Mouse (Mus musculus): ENCODE results near the gene Kctd11. TPM values are rescaled to one million over a fixed set of nuclear protein-coding genes. Genes with fewer than 3 reads are reported as not detected.

The Kctd11 gene
- polyA plus RNA-seq, 1 experiment from 2014 or later = 4.5 TPM

DNA sequence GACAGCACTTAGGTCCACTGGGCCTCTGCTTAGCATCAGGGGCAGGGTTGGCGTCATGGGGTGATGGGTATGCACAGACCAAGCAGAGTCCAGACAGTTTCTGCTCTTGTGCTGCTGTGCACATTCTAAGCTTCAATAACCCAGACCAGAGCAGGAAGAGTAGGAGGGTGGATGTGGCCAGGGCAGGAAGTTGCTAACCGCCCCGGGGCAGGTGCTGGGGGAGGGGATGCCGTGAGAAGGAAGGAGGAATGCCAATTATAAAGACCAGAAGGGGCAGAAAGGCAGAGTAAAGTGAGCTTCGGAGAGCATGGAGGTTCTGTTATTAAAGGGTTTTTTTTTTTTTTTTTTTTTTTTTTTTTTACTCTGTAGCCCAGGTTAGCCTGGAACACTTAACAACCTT is 13.5 kb upstream of the Kctd11 start:
- H3K4me3 ChIP-seq = no peak overlapping the region
- H3K4me1 ChIP-seq (replicated peaks) = peaks cover 41% of the 10 kb centered on the region
- no peak for ATAC-seq (ENCODE audit: insufficient number of reproducible peaks, low FRiP score)
- no peaks in the 10 kb centered on the region for H3K36me3 ChIP-seq
- H3K4me2 ChIP-seq = no peak overlapping the region
- no peak overlapping the region for H3K27ac ChIP-seq (ENCODE audit: poor library complexity, severe bottlenecking)
- WGBS = 74% methylated on average over 5 of the region's 5 CpGs
- no peaks in the 10 kb centered on the region for H3K27me3 ChIP-seq (replicated peaks)
- no peak overlapping the region for H3K9ac ChIP-seq
- H3K9me3 ChIP-seq (replicated peaks) = no peaks in the 10 kb centered on the region

DNA sequence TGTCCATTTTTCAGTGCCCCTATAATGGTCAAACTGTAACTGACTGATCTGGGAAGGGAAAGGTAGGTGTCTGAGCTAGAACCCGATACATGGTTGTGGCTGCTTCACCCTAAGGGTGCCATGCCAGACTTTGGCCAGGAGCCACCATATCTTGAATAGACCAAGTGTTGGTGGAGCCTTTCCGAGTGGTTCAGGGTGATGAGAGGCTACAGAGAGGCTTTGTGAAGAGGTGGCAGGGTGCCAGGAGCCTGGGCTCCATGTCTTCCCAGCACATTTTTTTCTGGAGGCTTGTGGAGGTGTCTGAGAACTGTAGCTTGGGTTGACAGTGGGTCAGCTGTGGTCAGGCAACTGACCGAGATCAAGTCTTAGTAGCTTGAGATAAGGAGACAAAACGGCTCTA is 10.3 kb upstream of the Kctd11 start:
- H3K36me3 ChIP-seq = no peaks in the 10 kb centered on the region
- 0 out of 2 replicates have a peak overlapping the region, but pooled peaks have one; percentile 1 for H3K27ac ChIP-seq (ENCODE audit: poor library complexity, severe bottlenecking)
- ATAC-seq (ENCODE audit: insufficient number of reproducible peaks, low FRiP score) = 0 out of 2 replicates have a peak, but pooled peaks have one; percentile 9
- H3K9ac ChIP-seq = no peak overlapping the region
- H3K4me2 ChIP-seq = no peak overlapping the region
- no peaks in the 10 kb centered on the region for H3K9me3 ChIP-seq (replicated peaks)
- 16% methylated on average over 4 of the region's 4 CpGs for WGBS
- H3K4me1 ChIP-seq (replicated peaks) = peaks cover 30% of the 10 kb centered on the region
- no peak overlapping the region for H3K4me3 ChIP-seq
- no peaks in the 10 kb centered on the region for H3K27me3 ChIP-seq (replicated peaks)

DNA sequence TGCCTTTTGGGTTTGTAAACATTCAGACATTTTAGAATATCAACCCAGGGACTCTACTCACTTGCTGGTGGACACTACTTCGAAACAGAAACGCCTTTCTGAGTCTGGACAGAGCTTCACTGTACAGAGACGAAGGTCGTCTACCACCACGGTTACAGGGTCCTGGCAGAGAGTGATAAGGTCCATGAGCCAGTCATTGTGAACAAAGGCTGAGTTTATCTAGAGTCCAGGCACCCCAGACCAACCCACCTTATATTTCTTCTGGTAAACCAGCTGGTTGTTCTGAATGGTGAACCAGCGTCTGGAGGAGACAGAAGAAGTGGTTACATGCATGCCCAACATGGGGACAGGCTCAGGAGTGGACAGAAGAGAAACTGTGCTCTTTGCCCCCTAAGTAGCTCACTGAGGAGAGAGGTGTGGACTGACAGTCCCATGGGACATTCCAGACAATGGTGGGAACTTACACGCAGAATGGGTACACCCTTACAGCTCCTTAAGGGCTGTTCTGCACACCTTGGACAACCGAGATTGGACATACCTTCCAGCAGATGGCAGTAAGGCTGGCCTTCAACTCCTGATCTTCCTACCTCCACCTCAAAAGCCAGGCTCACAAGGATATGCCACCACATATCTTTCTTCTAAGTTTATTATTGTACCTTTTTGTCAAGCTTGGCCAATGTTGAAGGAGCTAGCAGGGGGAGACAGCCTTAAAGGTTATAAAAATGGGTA is 5.9 kb upstream of the Kctd11 start:
- H3K9ac ChIP-seq = no peak overlapping the region
- H3K4me1 ChIP-seq (replicated peaks) = peaks cover 52% of the 10 kb centered on the region
- H3K4me3 ChIP-seq = no peak overlapping the region
- H3K36me3 ChIP-seq = no peaks in the 10 kb centered on the region
- no peaks in the 10 kb centered on the region for H3K27me3 ChIP-seq (replicated peaks)
- no peaks in the 10 kb centered on the region for H3K9me3 ChIP-seq (replicated peaks)
- no peak overlapping the region for H3K4me2 ChIP-seq
- ATAC-seq (ENCODE audit: insufficient number of reproducible peaks, low FRiP score) = peak; percentile 46; the same call in 1 of the 2 replicates
- WGBS = 38% methylated on average over 8 of the region's 8 CpGs
- H3K27ac ChIP-seq (ENCODE audit: poor library complexity, severe bottlenecking) = no peak overlapping the region

DNA sequence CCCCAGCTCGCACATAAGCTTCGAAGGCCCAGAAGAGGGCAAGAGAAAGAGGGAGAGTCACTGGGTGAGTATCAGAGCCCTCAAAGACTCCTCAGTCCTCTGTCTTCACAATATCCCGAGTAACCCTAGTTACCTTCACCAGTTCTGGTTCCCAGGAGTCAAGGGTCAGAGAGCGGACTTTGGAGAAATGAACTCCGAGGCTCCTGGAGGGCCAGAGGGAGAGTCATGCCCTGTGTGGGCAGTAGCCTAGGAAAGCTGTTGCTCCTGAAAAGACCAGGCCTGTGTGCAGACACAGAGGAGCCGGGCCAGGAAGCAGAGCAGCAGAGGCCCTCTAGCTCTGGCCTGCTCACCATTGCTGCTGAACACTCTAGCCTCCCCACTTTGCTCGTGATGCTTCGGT is 3.5 kb upstream of the Kctd11 start:
- H3K9ac ChIP-seq = no peak overlapping the region
- peak overlapping the region; percentile 43; the same call in 1 of the 2 replicates for H3K27ac ChIP-seq (ENCODE audit: poor library complexity, severe bottlenecking)

DNA sequence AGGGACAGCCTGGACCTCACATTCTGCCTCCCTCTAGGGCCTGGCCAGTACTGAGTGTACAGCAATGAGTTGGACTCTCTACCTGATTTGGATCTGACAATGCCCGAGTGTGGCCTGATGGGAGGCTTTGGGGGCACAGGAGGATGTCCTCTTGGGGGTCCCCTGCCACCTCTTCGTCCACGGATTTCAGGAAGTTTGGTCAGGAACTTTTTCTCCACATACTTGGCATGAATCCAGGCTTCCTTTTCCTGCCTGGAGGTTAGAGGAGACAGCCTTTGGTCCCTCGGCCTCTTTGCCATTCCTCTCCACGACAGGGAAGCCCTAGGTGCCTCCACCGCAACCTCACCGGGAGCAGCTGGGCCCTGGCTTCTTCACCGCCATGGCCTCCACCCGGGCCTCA is 3.0 kb upstream of the Kctd11 start:
- Histone ChIP-seq H3K4me3 (no peak overlapping the region), H3K9me3 (replicated peaks) (no peaks in the 10 kb centered on the region), H3K36me3 (no peaks in the 10 kb centered on the region), H3K27me3 (replicated peaks) (no peaks in the 10 kb centered on the region), H3K27ac (ENCODE audit: poor library complexity, severe bottlenecking) (peak overlapping the region; percentile 43; the same call in 1 of the 2 replicates), H3K9ac (peak overlapping the region; percentile 39; the same call in 1 of the 2 replicates), H3K4me2 (peak overlapping the region; percentile 14), H3K4me1 (replicated peaks) (peaks cover 49% of the 10 kb centered on the region)
- ATAC-seq (ENCODE audit: insufficient number of reproducible peaks, low FRiP score) = no peak
- WGBS = 57% methylated on average over 9 of the region's 9 CpGs

More for the DNA sequence above, 3.5 kb upstream of the Kctd11 start:
- no peaks in the 10 kb centered on the region for H3K36me3 ChIP-seq
- H3K9me3 ChIP-seq (replicated peaks) = no peaks in the 10 kb centered on the region
- H3K4me2 ChIP-seq = peak overlapping the region; percentile 14
- 77% methylated on average over 8 of the region's 8 CpGs for WGBS
- peaks cover 44% of the 10 kb centered on the region for H3K4me1 ChIP-seq (replicated peaks)
- H3K4me3 ChIP-seq = no peak overlapping the region
- no peaks in the 10 kb centered on the region for H3K27me3 ChIP-seq (replicated peaks)
- no peak for ATAC-seq (ENCODE audit: insufficient number of reproducible peaks, low FRiP score)

DNA sequence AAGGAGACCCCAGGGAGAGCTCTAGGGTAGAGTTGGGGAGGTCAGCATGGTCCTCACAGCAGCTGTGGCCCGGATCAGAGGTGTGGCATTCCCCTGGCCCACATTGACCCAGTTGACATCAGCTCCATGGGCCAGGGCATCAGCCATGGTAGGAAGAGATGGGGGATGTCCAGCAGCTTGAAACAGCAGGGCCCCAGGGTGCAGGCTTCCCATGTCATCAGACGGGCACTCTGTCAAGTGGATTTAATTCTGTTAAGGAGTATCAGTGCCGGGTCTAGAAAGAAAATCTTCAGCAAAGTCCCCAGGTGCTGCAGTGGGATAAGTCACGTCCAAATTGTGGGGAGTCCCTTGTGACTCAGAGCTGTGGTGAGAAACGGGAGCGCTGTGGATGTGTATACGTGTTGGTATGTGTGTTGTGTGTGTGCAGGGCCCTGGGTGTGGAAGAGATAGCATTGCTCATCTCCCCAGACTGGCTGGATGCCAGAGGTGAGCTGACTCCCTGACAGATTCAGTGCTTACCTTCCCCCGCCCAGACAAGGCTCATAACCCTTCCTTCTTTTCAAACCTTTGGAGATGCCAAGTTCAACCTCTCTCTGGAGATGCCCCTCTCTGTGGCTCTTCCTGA is 2.4 kb upstream of the Kctd11 start:
- no peak overlapping the region for H3K4me2 ChIP-seq
- H3K27me3 ChIP-seq (replicated peaks) = no peaks in the 10 kb centered on the region
- H3K27ac ChIP-seq (ENCODE audit: poor library complexity, severe bottlenecking) = no peak overlapping the region
- no peak for ATAC-seq (ENCODE audit: insufficient number of reproducible peaks, low FRiP score)
- 76% methylated on average over 8 of the region's 8 CpGs for WGBS
- no peak overlapping the region for H3K4me3 ChIP-seq
- H3K36me3 ChIP-seq = no peaks in the 10 kb centered on the region
- no peaks in the 10 kb centered on the region for H3K9me3 ChIP-seq (replicated peaks)
- peak overlapping the region; percentile 39; the same call in 1 of the 2 replicates for H3K9ac ChIP-seq
- peaks cover 55% of the 10 kb centered on the region for H3K4me1 ChIP-seq (replicated peaks)

DNA sequence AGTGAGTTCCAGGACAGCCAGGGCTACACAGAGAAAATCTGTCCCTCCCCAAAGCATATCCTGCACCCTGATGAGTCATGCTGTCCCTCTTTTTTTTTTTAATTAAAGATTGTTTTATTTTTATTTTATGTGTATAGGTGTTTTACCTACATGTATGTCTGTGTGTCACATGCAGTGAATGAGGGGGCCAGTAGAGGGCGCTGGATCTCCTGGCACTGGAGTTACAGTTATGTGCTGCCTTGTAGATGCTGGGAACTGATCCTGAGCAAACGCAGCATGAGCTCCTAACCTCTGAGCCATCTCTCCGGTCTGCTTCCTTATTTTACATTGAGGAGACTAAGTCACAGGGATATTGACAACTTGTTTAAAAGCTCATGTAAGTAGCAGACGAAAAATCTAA is 1.9 kb upstream of the Kctd11 start:
- H3K27me3 ChIP-seq (replicated peaks) = no peaks in the 10 kb centered on the region
- no peak overlapping the region for H3K4me3 ChIP-seq
- no peak for ATAC-seq (ENCODE audit: insufficient number of reproducible peaks, low FRiP score)
- 60% methylated on average over 4 of the region's 4 CpGs for WGBS
- peaks cover 59% of the 10 kb centered on the region for H3K4me1 ChIP-seq (replicated peaks)
- no peaks in the 10 kb centered on the region for H3K36me3 ChIP-seq
- H3K27ac ChIP-seq (ENCODE audit: poor library complexity, severe bottlenecking) = no peak overlapping the region
- no peak overlapping the region for H3K9ac ChIP-seq
- H3K4me2 ChIP-seq = no peak overlapping the region
- no peaks in the 10 kb centered on the region for H3K9me3 ChIP-seq (replicated peaks)

DNA sequence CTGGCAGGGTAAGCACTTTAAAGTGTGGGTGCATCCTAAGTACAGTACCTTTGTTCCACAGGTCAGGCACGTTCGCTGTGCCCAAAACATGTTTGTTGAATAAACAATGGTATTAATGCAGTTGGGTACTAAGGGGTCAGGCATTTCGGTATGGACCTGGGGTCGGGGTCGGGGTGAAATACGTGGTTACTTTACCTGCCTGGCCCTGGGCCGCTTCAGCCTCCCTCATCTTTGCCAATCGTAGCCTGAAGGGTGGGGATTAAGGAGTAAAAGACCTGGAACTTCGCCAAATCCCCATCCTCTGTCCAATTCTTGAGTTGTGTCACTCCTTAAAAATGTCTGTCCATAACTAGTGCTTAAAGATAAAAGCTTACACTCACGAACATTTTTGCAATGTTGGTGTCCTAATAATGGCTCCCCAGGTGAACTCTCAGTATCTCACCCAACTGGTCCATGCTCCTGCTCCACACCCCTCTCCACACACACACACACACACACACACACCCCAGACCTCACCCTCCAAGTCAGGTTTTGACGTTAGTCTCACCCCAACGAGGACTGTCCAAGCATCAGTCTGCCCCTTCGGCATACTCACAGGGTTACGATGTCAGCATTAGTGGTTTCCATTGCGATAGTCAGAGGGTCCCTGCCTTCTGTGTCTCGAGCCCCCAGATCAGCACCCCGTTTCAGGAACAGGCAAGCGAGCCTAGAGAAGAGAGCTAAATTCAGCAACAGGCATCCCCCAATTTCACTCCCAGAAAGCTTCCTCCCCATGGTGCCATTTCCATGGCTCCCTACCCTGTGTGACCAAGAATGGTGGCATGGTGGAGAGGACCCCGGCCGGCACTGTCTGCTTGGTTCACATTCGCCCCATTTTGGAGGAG is 823 bp upstream of the Kctd11 start:
- WGBS = 61% methylated on average over 21 of the region's 21 CpGs

DNA sequence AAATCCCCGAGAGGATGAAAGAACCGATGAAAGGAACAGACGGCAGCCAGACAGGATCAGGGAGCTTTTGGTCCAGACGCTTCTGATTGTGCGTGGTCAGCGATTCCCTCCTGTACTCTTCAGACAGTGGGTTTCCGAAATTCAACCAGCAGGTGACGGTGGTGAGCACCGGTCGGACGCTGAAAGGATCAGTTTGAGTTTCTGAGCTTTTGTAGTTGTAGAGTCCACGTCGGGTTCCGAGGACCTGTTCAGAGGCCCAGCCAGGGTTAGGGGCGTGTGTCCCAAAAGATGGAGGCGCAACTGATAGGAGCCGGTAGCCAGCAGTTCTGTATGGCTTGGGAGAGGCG is 727 bp downstream of the Kctd11 start:
- Histone ChIP-seq H3K4me2 (peak overlapping the region; percentile 85), H3K9me3 (replicated peaks) (no peaks in the 10 kb centered on the region), H3K27ac (ENCODE audit: poor library complexity, severe bottlenecking) (peak overlapping the region; percentile 91), H3K9ac (peak overlapping the region; percentile 75), H3K36me3 (no peaks in the 10 kb centered on the region), H3K4me1 (replicated peaks) (peaks cover 65% of the 10 kb centered on the region), H3K27me3 (replicated peaks) (no peaks in the 10 kb centered on the region), H3K4me3 (peak overlapping the region; percentile 58)
- peak; percentile 47 for ATAC-seq (ENCODE audit: insufficient number of reproducible peaks, low FRiP score)
- WGBS = under 1% methylated on average over 18 of the region's 18 CpGs

More for the DNA sequence above, 823 bp upstream of the Kctd11 start:
- H3K27ac ChIP-seq (ENCODE audit: poor library complexity, severe bottlenecking) = peak overlapping the region; percentile 91
- peaks cover 61% of the 10 kb centered on the region for H3K4me1 ChIP-seq (replicated peaks)
- no peak for ATAC-seq (ENCODE audit: insufficient number of reproducible peaks, low FRiP score)
- H3K4me3 ChIP-seq = peak overlapping the region; percentile 58
- H3K9me3 ChIP-seq (replicated peaks) = no peaks in the 10 kb centered on the region
- H3K9ac ChIP-seq = peak overlapping the region; percentile 75
- H3K36me3 ChIP-seq = no peaks in the 10 kb centered on the region
- no peaks in the 10 kb centered on the region for H3K27me3 ChIP-seq (replicated peaks)
- peak overlapping the region; percentile 85 for H3K4me2 ChIP-seq

DNA sequence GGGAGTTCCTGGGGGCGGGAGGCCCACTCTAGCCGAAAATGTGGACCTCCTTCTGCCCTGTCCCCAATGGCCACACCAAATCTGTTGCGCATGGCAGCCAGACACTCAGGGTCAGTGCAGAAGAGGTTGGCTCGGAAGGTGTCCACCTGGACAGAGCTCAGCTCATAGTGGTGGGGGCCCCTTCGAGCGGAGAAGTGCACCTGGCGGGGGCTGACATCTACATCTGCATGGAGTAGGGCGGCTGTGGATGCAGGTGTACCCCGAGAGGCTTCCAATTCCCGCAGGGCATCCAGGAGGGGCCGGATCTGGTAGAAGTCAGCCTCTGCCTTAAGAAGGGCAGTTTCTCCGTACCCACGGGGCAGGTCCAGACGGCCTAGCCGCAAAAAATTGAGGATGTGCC is 1.5 kb downstream of the Kctd11 start:
- ATAC-seq (ENCODE audit: insufficient number of reproducible peaks, low FRiP score) = no peak
- H3K4me1 ChIP-seq (replicated peaks) = peaks cover 58% of the 10 kb centered on the region
- WGBS = 53% methylated on average over 15 of the region's 15 CpGs

DNA sequence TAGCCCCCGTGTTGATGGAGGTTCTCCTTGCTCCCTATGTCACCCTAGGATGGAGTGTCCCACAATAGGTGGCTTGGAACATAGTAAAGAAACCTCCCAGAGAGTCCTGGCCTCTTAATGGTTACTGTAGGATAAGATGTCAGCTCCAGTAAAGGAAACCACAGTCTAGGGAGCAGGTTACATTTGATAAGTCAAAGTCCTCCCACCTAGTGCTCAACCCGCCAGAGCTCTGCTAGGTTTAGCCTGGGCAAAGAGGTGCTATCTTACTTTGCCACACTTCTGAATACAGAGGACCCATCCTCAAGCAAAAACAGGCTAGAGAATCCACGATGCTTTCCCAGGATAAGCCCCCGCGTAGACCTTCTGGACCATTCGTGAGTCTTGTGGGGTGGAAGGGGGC is 2.3 kb downstream of the Kctd11 start:
- Histone ChIP-seq H3K4me3 (peak overlapping the region; percentile 58), H3K4me2 (peak overlapping the region; percentile 85), H3K9ac (peak overlapping the region; percentile 75), H3K36me3 (no peaks in the 10 kb centered on the region), H3K9me3 (replicated peaks) (no peaks in the 10 kb centered on the region), H3K4me1 (replicated peaks) (peaks cover 50% of the 10 kb centered on the region), H3K27ac (ENCODE audit: poor library complexity, severe bottlenecking) (no peak overlapping the region), H3K27me3 (replicated peaks) (no peaks in the 10 kb centered on the region)
- 72% methylated on average over 6 of the region's 6 CpGs for WGBS
- no peak for ATAC-seq (ENCODE audit: insufficient number of reproducible peaks, low FRiP score)

More for the DNA sequence above, 1.5 kb downstream of the Kctd11 start:
- Histone ChIP-seq H3K4me2 (peak overlapping the region; percentile 85), H3K27ac (ENCODE audit: poor library complexity, severe bottlenecking) (no peak overlapping the region), H3K9ac (peak overlapping the region; percentile 75), H3K9me3 (replicated peaks) (no peaks in the 10 kb centered on the region), H3K36me3 (no peaks in the 10 kb centered on the region), H3K4me3 (peak overlapping the region; percentile 58), H3K27me3 (replicated peaks) (no peaks in the 10 kb centered on the region)

Measured in heart, embryonic 12.5 days (tissue).